Mouse (Mus musculus) liver, embryonic 16.5 days (tissue): Measurements from ENCODE around the gene Kcnj9. TPM values are rescaled to one million over a fixed set of nuclear protein-coding genes. Genes with fewer than 3 reads are reported as not detected.
A peak's percentile ranks its signal among the peaks of the same experiment; 100 is the strongest.

Experiments used
- ATAC-seq: fragments of 200-750 bp; cut with Nextera tagmentation; 2 replicates; pipeline ENCODE4 v1.8.0; 2017; ENCODE audit warnings: low read depth, mild to moderate bottlenecking, moderate number of reproducible peaks, moderate library complexity
- H3K27ac ChIP-seq: fragments of 300-500 bp; sonication (generic); 2 replicates; pipeline ENCODE4 v1.5.1; 2014; ENCODE audit warnings: mild to moderate bottlenecking, low read length
- H3K27me3 ChIP-seq: fragments of 300-500 bp; sonication (generic); 2 replicates; pipeline ENCODE4 v1.6.1; 2014; ENCODE audit warnings: low read depth, low read length, mixed read lengths; ENCODE audit not compliant: control insufficient read depth, insufficient read depth
- H3K36me3 ChIP-seq: fragments of 300-500 bp; sonication (generic); 2 replicates; pipeline ENCODE4 v1.6.1; 2014; ENCODE audit warnings: mild to moderate bottlenecking; ENCODE audit not compliant: control insufficient read depth, insufficient read depth
- H3K4me1 ChIP-seq: fragments of 300-500 bp; sonication (generic); 2 replicates; pipeline ENCODE4 v1.6.1; 2014; ENCODE audit warnings: low read depth, low read length, mixed read lengths; ENCODE audit not compliant: control insufficient read depth
- H3K4me2 ChIP-seq: fragments of 300-500 bp; sonication (generic); 2 replicates; pipeline ENCODE4 v1.6.1; 2014; ENCODE audit warnings: low read depth, low read length, mixed read lengths
- H3K4me3 ChIP-seq: fragments of 300-500 bp; sonication (generic); 2 replicates; pipeline ENCODE4 v1.5.1; 2014; ENCODE audit warnings: low read depth, mild to moderate bottlenecking, low read length
- H3K9ac ChIP-seq: fragments of 300-500 bp; sonication (generic); 2 replicates; pipeline ENCODE4 v1.6.1; 2014; ENCODE audit warnings: low read depth, low read length
- H3K9me3 ChIP-seq: fragments of 300-500 bp; sonication (generic); replicated peaks from 2 replicates; pipeline ENCODE4 v1.6.1; 2016; ENCODE audit warnings: low read length; ENCODE audit not compliant: control insufficient read depth
- WGBS: fragments of 180-500 bp; shearing (Covaris S2); extraction: QIAGEN DNeasy Blood & Tissue Kit; methylation state at CpG from one replicate; pipeline ENCODE4 v1.1.7; 2014; ENCODE audit not compliant: insufficient replicate concordance; 5-methylcytosine and 5-hydroxymethylcytosine counted together
- polyA plus RNA-seq: library from polyadenylated mRNA; unstranded; fragments of >200 nt; fragmentation: Nextera tagmentation; extraction: Ambion mirVana; gene quantifications from 2 replicates; pipeline ENCODE4 v1.2.1, GENCODE M21; 2015

The Kcnj9 gene
- polyA plus RNA-seq, 1 experiment from 2014 or later = 0.04 TPM

DNA sequence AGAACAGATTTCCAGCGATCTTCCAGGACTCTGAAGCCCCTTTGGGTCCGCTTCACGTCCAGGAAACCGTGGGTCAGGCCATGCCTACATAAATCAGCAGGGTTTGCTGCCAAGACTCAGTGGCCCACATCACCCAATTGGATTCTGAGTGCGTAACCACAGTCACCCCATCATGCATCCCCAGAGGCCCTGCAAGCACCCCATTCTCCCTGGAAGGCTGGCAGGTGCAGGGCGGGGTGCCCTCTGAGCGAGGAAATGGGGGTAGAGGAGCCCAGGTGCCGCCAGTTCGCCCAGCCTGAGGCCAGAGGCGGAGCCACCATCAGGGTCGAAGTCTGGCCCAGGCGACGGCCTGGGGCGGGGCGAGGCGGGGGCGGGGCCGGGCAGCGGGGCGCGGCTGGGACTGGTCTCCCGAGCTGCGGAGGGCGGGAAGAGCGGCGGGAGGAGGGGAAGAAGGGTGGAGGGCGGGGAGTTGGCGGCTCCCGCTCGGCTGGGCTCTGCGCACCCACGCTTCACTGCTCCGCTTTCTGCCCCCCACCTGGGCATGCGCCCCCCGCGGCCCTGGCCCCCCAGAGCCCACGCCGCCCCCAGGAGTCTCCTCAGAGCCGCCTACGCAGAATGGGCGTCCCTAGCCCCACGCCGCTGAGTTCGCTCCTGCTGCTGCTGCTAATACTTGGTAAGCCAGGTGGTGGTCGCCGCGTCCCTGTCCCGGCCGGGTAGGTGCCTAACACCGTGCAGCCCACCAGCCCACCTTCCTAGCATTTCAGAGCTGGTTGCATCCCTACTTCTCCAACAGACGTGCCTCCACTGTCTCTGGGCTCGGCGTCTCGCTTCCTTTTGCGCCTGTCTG, 17.0 kb downstream of the Kcnj9 start:
- 0% methylated on average over 30 of the region's 55 CpGs for WGBS
- peaks cover 37% of the 10 kb centered on the region for H3K4me1 ChIP-seq
- H3K9me3 ChIP-seq = no peaks in the 10 kb centered on the region
- H3K4me3 ChIP-seq = peak overlapping the region; percentile 79
- H3K27ac ChIP-seq = peak overlapping the region; percentile 91
- no peaks in the 10 kb centered on the region for H3K27me3 ChIP-seq
- peak; percentile 91 for ATAC-seq
- peak overlapping the region; percentile 95 for H3K4me2 ChIP-seq
- peak overlapping the region; percentile 75 for H3K9ac ChIP-seq
- no peaks in the 10 kb centered on the region for H3K36me3 ChIP-seq

DNA sequence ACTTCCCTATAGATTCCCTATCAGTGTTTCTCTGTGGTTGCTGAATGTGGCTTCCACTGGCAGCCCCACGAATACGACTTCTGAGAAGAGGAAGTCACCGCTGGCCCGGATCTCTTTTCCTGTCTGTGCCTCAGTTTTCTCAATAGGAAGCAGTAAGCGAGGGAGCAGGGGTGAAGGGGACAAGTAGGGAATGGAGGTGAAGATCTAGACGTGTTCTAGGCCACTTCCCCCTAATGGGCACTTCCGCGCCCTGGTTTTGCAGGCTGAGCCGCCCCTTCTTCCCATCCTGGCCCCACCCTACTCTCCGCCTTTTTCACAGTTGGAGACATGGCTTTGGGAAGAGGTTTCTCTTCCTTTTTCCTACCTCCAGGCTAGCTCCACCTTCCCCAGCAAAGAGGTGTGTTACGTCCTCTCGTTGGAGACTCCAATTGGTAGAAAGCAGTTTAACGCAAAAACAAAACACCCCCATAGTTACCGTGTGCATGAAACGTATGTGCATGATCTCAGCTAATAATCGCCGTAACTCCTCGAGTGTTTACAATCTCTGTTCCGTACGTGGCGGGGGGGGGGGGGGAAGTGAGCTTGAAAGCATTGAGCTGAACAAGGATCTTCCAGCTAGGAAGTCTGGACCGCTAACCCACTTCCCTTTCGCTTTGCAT, 17.7 kb downstream of the Kcnj9 start:
- under 1% methylated on average over 23 of the region's 23 CpGs for WGBS
- ATAC-seq = peak; percentile 35
- no peaks in the 10 kb centered on the region for H3K27me3 ChIP-seq

DNA sequence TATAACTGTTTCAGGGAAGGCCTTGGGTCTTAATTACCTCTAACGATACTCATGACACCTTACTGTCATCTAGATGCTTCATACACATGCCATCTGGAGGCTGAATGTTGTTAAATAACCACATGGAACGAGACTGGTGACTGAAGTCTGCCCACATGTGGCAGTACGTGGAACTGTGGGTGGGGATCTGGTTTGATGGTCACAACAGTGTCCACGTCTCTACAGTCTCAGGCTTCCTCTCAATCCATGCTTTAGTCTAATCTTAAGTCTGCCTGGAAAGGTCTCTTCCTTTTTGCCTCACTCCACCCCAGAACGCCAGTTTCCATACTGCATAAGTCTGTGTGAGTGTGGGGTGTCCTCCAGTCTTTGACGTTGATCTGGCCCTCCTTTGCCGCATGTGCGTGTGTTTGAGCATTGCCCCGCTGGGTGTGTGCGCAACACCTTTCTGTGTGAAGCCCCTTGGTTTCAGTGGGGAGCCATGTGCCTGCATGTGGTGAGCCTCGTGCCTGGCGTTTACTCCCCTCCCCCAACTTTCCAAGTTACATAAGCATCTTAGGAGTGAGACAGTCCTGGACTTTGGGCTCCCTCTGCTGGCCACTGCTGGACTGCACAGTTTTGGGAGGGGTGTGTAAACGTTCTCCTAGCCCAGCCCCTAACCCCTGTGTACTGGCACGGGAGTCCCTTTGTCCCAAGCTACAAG, 19.3 kb downstream of the Kcnj9 start:
- peak overlapping the region; percentile 61 for H3K27ac ChIP-seq
- no peaks in the 10 kb centered on the region for H3K9me3 ChIP-seq
- peak overlapping the region; percentile 95 for H3K4me2 ChIP-seq
- WGBS = 2% methylated on average over 14 of the region's 14 CpGs
- H3K9ac ChIP-seq = peak overlapping the region; percentile 54
- H3K4me1 ChIP-seq = peaks cover 44% of the 10 kb centered on the region
- peak; percentile 33 for ATAC-seq
- H3K4me3 ChIP-seq = peak overlapping the region; percentile 47
- H3K27me3 ChIP-seq = no peaks in the 10 kb centered on the region
- no peaks in the 10 kb centered on the region for H3K36me3 ChIP-seq

More for the DNA sequence above, 17.7 kb downstream of the Kcnj9 start:
- H3K4me2 ChIP-seq = peak overlapping the region; percentile 95
- H3K4me3 ChIP-seq = peak overlapping the region; percentile 79
- H3K9ac ChIP-seq = peak overlapping the region; percentile 73
- H3K9me3 ChIP-seq = no peaks in the 10 kb centered on the region
- H3K27ac ChIP-seq = peak overlapping the region; percentile 91
- peaks cover 37% of the 10 kb centered on the region for H3K4me1 ChIP-seq
- H3K36me3 ChIP-seq = no peaks in the 10 kb centered on the region

DNA sequence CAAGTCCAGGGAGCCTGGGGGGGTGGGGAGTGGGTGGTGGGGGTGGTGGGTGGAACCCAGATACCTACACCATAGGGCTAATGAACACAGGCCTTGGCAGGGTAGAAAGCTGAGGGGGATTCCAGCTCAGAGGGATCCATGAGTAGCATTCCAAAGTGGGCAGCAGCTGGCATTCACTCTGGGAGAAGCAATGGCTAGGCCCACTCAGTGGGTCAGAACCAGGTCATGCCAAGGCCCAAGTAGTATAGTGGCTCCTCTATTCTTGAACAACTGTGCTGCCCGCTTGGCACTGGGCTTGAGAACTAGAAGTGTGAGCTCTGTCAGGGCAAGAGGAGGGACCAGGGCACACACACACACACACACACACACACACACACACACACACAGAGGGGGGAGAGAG, 20.7 kb downstream of the Kcnj9 start:
- Histone ChIP-seq H3K27ac (peak overlapping the region; percentile 63), H3K36me3 (no peaks in the 10 kb centered on the region), H3K4me1 (peaks cover 49% of the 10 kb centered on the region), H3K27me3 (no peaks in the 10 kb centered on the region), H3K9ac (no peak overlapping the region; the same call in 1 of the 2 replicates), H3K4me3 (no peak overlapping the region), H3K4me2 (no peak overlapping the region), H3K9me3 (no peaks in the 10 kb centered on the region)
- WGBS = 80% methylated on average over 1 of the region's 1 CpGs
- ATAC-seq = no peak

DNA sequence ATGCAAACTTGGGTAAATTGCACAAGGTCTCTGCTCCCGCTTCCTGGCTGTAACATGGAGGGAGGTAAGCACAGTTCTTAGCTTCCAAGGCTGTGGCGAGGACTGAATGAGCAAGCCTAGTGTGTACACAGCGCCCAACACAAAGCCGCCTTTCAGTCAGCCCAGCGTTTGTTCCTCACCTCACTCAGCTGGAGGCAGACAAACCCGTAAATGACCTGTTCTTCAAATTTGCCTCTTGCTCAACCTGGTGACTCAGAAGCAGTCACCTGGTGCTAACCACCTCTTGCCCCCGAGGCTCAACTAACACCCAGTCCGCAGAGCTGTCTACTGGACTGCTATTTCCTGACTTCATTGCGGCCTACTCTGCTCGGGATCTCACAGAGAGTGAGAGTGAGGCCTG, 21.2 kb downstream of the Kcnj9 start:
- Histone ChIP-seq H3K9me3 (no peaks in the 10 kb centered on the region), H3K4me1 (peaks cover 46% of the 10 kb centered on the region), H3K4me3 (no peak overlapping the region), H3K27me3 (no peaks in the 10 kb centered on the region; the same call in 1 of the 2 replicates), H3K36me3 (no peaks in the 10 kb centered on the region), H3K27ac (peak overlapping the region; percentile 63), H3K4me2 (no peak overlapping the region), H3K9ac (no peak overlapping the region; the same call in 1 of the 2 replicates)
- WGBS = 62% methylated on average over 10 of the region's 10 CpGs
- no peak for ATAC-seq

DNA sequence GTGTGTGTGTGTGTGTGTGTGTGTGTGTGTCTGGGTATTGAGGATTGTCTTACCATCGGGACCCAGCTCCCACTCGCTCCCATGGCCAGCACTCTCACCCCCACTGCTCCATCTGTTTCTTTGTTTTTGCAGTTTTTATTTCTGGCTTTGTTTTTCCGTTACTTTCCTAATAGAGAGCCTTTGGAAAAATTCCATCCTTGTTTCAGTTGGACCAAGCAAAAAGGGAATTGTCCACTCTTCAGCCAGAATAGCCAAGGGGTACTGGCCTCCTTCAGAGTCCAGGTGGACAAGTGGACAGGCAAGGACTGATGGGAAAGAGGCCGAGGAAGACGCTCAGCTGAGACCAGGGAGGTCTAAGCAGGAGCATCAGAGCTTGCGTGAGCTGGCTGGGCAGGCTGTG, 22.2 kb downstream of the Kcnj9 start:
- WGBS = 58% methylated on average over 6 of the region's 6 CpGs
- H3K9me3 ChIP-seq = no peaks in the 10 kb centered on the region
- no peak overlapping the region for H3K27ac ChIP-seq
- ATAC-seq = no peak
- H3K4me1 ChIP-seq = peaks cover 47% of the 10 kb centered on the region
- no peak overlapping the region for H3K9ac ChIP-seq
- no peak overlapping the region for H3K4me3 ChIP-seq
- no peaks in the 10 kb centered on the region for H3K36me3 ChIP-seq
- H3K4me2 ChIP-seq = no peak overlapping the region
- no peaks in the 10 kb centered on the region; the same call in 1 of the 2 replicates for H3K27me3 ChIP-seq

DNA sequence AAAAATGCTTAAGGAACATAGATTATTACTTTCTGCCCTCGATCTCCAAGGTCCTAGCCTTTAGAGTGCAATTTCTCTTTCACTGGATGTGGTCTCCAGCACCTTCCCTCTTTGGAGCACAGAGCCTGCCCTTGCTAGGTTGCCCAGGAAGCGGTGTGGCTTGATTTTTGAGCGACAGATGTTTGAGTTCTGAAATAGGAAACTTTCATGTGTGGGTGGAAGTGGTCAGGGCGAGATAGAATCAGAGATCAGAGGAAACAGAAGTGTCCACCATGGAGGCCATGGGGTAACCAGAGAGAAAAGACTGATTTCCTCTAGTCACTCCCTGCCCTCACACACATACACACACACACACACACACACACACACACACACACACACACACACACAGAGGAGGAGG, 22.9 kb downstream of the Kcnj9 start:
- Histone ChIP-seq H3K36me3 (no peaks in the 10 kb centered on the region), H3K27me3 (no peaks in the 10 kb centered on the region; the same call in 1 of the 2 replicates), H3K4me2 (no peak overlapping the region), H3K9ac (no peak overlapping the region), H3K27ac (no peak overlapping the region), H3K4me1 (peaks cover 42% of the 10 kb centered on the region), H3K9me3 (no peaks in the 10 kb centered on the region), H3K4me3 (no peak overlapping the region)
- 18% methylated on average over 4 of the region's 4 CpGs for WGBS
- ATAC-seq = no peak

DNA sequence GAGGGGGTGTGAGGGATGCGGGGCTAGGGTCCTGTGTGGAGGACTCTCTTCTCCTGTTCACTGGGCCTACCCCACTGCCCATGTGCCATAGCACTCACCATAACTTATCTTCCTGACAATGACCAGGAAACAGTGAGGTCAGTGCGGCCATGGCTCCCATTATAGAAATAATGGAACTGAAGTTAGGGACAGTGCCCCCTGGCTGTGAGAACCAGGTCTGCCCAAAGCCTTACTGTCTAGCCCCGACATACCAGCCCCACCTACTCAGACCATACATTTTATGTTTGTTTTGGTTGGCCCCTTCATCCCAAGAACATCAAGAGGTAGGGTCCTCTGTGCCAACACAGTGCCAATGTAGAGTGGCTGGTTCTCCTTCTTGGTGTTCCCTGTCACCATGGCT, 23.5 kb downstream of the Kcnj9 start:
- 42% methylated on average over 3 of the region's 3 CpGs for whole genome bisulfite sequencing
- ATAC-seq = no peak
- peaks cover 36% of the 10 kb centered on the region for H3K4me1 ChIP-seq

More for the DNA sequence above, 23.5 kb downstream of the Kcnj9 start:
- H3K9me3 ChIP-seq = no peaks in the 10 kb centered on the region
- no peak overlapping the region for H3K27ac ChIP-seq
- H3K4me2 ChIP-seq = no peak overlapping the region
- H3K36me3 ChIP-seq = no peaks in the 10 kb centered on the region
- H3K27me3 ChIP-seq = no peaks in the 10 kb centered on the region; the same call in 1 of the 2 replicates
- no peak overlapping the region for H3K4me3 ChIP-seq
- no peak overlapping the region for H3K9ac ChIP-seq
